Mouse (Mus musculus): ENCODE measurements around the gene Spcs2.
A peak's percentile ranks its signal among the peaks of the same experiment; 100 is the strongest.

The Spcs2 gene

DNA sequence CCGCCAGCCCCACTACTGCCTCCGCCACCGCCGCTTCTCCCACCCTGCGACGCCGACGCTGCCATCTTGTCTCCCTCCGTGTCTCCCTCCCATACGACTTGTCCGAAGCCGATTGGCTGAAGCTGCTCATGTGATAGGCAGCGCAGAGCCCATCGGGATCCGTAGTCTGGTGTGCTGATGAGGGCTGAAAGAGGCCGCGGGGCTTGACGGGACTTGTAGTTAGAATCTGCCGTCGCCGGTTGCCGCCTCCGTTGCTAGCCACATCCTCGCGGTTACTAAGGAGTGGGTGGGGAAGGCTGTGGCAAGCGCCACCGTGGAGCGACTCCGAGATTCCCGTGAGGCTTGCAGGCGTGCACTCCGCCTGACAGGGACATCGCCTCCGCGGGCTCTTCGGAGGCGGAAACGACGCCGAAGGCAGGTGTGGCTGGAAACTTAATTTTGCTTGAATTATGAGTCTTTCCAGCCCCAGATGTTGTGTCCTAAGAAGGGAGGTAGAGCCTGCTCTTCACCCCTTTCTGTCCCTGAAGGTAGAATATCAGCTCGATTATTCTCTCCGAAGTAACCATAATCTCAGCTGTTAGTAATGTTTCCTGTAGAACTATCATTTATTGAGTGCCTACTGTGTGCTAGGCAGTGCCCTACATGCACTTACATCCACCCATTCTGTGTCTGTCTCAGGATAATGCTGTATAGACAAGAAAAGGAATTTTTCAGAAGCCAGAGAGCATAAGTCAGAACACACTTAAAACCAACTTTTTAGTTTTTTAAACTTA is 4.3 kb downstream of the Spcs2 start, which contains the start of gene Xrra1:
Gene Xrra1 (plus strand): TSS at position 304 of the 773 bp plus-strand sequence.
- peak; percentile 94 for DNase-seq

DNA sequence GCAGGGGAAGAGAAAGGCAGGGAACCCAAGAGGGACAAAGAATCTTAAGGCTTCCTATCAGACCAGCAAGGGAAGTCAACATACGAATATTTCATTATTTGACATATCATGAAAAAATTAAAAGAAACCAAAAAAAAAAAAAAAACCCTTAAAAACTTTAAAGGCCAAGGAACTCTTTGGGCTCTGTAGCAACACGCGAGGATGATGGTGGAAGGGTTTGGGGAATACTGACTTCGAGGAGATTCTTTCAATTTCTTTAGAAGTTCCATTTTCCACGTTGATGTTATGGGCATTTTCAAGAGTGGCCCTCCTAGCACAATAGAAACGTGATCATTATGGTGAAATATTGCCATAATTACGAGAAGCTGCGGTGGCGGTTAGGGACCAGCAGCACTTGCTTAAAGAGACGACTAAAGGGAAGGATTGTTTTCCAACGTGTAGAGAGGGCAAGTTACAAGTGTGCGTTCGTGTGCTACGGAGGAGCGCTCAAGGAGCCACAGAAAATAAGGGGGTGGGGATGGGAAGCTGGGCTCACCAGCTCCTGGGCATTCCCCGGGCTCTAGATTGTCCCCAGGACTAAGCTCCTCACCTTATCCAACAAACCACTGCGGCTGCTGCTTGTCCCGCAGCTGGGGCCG is 5.0 kb downstream of the Spcs2 start:
- no peak for DNase-seq

DNA sequence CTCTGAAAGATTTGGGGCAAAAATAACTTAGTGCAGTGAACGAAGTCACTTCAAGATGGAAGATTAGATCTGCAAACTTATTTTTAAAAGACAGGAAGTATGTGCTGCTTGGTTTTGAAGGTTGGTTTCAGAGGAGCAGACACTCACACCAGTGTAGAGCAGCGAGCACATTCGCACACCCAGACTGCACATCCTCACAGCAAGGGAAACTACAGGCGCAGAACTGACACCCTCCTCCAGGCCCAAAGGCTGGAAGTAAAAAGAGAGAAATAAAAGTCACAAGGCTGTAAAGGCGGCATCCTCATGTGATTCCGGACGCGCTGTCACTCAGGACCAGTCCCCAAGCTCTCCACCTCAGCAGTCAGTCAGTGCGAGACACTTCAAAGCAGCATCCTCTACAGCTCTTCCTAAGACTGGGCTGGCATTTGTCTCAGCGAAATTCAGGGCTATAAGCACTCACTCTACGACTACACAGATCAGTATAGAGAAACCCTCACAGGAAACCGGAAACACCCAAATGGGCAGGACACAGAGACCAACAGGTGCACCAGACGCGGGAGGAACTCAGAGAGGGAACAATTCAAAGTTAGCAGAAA is 6.9 kb downstream of the Spcs2 start:
- DNase-seq = no peak

DNA sequence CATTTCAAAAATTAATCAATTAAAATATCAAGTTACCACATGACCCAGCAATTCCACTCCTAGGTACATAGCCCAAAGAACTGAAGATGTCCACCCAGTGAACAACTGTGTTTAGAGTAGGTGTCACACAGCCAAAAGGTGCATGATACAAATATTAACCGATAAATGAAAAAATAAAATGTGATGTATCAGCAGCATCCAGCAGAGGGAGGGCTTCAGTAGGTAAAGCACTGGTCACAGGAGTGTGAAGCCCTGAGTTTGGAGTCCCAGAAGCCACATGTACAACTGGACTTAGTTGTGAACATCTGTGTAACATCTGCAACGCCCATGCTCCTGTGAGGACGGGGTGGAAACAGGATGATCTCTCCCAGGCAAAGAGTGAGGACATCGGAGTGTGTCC is 9.0 kb downstream of the Spcs2 start:
- DNase-seq = no peak

DNA sequence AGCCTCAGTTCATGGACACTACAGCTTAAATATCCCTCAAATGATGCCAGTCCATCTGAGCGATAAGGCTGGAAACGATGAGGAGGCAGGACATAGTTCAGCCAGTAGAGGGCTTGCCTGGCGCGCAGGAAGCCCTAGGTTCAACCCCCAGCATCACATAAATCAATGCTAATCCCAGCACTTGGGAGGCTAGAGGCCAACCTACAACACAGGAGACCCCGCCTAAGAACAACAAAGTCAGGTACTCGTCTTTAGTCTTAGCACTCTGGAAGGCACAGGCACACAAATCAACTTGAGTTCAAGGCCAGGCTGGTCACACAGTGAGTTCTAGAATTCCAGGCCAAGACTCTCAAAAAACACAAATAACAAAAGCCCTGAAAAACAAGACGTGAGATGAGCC is 9.9 kb downstream of the Spcs2 start:
- DNase-seq = no peak

DNA sequence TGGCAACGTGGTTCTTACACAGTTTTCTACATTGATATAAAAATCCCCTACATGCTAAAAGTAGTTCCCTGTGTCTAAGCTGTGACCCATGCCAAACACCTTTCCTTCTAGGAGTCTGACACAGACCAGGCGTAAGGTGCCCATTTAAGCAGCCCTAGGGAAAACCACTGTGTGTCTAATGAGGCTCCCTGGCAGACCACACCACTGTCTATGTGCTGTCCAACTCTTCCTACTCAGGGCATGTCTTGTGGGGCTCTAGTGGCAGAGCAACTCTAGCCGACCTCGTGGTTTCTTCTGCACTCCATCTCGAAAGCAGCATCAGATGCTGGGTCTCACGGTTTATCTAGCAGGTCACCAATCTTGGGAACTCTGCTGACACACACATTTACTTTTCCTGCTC is 11.6 kb downstream of the Spcs2 start:
- DNase-seq = no peak

DNA sequence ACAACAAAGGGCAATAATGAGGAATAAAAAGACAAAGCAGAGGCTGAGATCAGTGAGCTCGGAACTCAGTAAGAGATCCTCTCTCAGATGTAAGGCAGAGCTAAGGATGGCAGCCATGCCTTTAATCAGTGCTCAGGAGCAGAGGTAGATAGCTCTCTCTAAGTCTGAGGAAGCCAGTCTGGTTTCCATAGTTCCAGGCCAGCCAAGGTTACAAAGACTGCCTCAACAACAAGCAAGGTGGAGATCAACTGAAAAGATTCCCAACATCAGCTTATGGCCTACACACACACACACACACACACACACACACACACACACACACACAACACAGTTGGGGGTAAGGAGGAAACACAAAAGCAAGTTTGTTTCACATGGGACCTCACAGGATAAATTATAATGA is 12.1 kb downstream of the Spcs2 start:
- DNase-seq = no peak

DNA sequence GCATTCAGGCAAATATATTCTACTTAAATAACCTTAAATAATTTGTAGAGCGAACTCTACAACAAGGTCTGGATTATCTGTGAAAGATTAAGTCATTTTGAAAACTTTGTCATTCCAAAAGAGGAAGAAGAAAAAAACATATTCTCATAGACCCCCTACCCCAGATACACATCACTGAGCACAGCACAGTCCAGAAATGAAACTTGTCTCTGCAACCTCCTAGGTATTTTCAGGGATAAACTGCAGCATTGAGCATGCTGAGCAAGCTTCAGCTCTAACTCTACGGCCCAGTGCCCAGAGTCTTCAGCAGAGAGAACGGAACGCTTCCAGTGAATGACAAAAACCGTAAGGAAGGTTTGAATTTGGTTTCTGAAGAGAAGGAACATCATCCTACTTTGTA is 12.7 kb downstream of the Spcs2 start:
- no peak for DNase-seq

DNA sequence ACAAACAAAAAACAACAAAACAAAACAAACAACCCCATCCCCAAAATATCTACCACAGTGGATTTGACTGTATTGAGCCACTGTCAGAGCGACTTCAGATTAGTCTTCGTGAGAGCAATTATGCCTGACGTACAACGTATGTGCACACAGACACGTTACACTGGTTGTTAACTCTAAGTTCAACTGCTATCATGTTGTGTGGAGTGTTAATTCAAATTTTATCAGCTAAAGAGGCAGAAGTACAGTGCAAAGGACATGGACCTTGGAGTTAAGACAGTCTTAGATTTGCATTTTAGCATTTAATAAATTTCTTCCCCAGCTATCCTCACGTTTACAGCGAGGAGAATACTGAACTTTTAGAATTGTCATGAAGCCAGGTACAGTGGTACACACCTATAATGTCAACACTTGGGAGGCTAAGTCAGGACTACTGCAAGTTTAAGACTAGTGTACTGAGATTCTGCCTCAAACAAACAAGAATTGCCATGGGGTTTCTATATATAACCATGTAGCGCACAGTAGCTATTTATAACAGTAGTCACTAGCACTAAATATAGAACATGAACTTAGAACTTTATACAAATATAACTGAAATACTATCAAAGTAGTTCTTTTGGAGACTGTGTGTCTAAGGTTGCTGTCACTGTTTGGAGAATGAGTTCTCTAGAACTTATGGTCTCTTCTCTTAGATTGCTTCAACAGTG is 17.6 kb downstream of the Spcs2 start:
- DNase-seq = no peak

DNA sequence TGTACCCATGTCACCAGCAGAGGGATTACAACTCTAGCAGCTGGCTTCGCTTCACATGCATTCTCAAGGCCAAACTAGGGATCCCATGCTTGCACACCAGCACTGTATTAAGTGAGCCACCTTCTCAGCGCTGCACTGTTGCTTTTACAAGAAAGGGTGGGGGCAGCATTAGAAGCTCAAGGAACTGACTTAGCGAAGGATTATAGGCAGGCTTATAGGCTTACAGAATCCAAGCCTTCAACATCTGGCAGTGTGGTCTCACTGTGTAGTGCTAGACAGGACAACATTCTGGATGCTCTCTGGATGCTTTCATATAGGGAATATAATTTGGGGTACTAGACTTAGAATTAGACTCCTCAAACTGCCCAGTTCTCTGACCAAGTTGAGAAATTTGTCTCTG is 25.0 kb downstream of the Spcs2 start:
- DNase-seq = no peak

DNA sequence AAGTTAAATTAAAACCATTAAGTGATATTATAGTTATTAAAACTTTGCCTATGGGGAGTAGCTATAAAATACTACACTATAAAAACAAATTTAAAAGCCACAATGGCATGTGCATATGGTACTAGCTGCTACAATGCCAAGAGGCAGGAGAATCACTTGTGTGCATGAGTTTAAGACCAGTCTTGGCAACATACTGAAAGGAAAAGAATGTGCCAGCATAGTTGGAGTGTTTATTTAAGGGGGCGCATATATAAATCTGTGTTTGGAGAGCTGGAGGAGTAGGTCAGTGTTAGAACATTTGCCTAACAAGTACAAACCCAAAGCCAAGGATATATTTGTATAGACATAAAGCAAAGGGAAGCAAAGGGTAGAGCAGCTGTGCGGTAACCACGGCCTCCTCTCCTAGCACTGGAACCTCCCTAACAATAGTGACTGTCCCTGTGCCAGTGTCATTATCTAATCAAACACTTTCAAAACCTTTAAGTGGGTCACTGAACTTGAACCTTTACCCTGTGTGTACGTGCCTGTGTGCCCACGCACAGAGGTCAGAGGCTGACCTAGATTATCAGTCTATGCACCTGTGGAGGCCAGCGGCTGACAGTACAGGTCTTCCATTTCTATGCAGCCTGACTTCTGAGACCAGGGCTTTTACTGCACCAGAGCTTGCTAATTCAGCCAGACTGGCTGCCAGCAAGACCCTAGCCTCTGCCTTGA is 25.7 kb downstream of the Spcs2 start:
- DNase-seq = no peak

DNA sequence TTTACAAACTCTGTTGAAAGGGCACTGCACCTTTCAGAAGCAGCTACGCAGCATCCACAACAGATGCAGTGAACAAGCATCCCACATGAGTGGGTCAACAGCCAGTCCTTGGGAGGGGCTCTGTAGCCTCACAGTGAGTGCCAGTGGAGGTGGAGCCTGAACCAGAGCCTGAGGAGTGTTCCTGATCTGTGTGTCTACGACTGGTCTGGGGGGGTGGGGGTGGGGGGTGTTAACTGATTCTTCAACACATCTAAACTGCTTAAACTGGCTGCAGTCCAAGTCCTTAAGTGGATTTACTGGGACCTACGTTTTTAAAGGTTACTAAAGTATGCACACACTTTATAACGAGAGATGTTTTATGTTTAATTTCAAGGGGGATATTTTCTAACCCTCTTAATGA is 26.5 kb downstream of the Spcs2 start:
- no peak for DNase-seq

DNA sequence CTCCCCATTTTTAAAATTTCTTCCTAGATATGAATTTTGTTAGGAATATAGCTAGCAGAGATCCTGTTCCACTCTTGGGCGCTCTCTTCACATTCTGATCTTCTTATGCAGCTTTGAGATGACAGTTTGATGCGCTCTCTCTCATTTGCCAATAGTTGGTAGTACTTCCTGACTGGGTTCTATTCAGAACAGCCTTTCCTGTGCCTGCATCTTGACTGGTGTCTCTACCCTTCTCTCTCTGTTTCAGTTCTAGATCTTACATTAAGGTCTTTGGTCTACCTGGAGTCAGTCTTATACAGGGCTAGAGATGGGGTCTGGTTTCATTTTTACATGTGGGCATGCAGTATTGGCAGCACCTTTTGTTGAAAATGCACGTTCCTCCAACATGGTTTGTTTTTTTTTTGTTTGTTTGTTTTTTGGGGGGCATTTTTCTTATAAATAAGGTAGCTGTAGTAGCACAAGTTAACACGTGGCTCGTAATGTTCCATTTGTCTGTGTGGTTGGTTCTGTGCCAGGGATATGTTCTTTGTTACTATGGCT is 28.9 kb downstream of the Spcs2 start:
- DNase-seq = no peak

DNA sequence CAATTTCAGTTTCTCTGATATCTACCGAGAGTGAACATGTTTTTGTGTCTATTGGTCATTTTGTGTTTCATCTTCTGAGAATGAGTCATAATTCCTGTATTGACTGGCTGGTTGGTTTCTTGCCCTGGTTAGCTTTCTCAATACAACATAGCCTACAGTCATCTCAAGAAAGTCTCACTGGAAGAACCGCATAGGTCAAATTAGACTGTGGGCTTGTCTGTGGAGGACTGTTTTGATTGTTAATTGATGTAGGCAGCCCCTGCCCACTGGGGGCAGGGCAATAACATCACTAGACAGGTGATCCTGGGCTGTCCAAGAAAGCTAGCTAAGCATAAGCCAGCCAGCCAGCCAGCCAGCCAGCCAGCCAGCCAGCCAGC is 29.4 kb downstream of the Spcs2 start:
- no peak for DNase-seq

DNA sequence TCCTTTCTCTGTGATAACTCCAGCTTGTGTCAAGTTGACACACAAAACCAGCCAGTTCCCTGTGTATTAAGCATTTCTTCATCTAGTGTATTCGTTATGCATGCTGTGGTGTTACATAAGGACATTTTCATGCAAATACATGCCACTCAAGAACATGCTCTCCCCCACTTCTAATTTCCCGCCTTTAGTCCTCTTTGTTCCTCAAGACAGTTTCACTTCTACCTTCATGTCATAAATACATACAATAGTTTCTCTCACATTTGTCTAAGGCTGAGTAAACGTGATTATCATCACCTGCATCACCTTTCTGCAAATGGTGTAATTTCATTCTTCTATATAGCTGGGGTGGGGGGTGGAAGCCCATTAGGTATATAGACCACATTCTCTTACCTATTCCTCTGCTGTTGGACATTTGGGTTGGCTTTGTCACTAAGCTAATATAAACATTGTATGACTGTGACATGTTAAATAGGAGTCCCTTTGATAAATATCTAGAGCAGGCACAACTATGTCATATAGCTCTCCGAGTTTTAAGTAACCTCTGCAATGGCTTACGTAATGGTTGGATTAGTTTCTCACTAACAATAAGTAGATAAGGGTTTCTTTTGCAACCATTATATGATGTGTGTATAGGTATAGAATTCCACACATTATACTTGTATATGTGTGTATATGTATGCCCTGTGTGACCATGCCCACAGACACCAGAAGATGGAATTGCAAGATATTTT is 30.0 kb downstream of the Spcs2 start:
- no peak for DNase-seq

DNA sequence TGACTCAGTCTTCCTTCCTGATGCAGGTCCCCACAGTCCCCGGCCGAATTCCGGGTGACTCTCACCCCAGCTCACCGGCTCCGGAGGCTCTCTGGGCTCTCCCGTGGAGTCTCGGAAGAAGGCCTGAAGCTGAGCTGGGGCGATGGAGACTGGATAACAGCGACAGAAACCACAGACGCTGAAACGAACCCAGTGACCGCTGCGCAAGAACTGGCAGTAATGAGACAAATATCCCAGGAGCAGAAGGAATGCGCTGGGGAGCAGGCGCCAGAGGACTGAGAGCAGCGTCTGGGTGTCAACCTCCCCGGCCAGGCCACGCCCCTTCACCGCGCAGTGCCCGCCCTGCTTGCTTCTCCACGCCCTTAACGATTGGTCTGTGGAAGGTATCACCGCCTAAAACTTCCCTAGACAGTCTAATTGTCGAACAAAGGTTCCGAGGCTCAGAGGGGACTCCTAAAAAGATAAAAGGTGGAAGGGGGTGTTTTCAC is 35.1 kb downstream of the Spcs2 start, which contains the start of gene Neu3:
Gene Neu3 (minus strand): TSS at position 335 of the 488 bp plus-strand sequence.
- peak; percentile 93 for DNase-seq

DNA sequence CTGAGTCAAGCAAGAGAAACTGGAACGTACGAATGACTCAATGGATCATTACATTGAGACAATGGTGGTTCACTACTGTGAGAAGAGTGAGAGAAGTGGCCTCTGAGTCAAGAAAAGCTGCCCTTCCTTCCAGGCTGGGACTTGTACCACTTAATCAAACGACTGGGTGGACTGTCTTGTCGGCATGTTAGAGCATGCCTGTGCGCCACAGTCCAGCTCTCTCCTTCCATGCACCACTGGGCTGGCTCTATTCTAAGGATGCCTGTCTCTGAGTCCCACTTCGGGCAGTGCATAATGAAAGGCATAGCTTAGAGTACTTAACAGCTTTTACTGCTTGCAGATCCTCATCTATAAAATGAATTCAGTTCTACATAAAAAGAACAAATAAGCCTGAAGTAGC is 37.2 kb downstream of the Spcs2 start:
- DNase-seq = no peak

DNA sequence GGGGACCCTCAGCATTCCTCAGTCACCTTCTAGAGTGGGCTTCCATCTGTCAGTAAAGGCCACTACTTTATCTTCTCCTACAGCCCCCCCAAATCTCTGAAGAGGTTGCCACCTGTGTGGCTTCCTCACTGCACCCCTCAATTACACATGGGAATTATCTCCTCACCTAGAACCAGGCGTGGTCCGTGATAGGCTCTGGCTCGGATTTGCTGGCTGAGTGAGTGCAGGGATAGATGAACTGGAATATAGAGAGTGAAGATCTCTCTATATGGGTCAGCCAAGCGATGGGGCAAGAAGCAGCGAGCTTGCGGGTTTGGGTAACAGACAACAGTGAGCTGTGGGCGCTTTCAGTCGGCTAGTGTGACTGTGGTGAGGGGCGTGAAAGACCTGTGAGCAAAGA is 37.8 kb downstream of the Spcs2 start:
- no peak for DNase-seq

DNA sequence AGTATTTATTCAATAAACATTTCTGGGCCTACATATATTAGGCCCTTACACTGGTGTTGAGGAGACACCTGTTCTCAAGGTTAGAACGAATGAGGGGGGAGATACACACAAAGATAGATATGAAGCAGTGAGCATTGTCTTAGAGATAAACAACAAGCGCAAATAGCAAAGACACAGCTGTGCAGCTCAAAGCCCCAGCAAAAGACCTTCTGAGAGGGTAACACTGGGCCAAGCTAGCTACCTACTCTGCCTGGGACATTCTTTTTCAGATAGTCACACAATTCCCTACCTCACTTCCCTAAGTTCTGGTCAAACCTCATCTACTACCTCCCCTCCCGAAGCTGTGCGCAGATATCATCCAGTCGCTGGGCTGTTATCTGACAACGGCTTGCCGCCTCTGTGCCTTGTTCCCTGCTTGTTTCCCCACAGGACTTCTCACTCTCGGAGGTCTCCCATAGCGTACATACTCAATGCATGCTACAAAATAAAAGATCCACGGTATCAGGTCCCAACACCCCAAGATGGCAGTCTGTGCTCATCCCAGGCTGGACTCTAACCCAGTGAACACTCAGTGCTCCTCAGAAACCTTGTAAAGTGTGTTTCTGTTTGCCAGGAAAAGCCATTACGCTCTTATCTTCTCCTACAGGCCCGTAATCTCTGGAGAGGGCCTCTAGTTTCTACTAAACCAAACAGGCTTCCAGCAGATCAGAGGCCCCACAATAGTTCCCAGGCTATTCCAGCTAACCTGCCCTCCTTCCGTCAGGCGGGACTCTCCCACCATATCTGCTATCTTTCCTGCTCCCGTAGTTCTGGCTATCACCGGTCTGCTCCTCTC is 38.4 kb downstream of the Spcs2 start:
- DNase-seq = no peak

DNA sequence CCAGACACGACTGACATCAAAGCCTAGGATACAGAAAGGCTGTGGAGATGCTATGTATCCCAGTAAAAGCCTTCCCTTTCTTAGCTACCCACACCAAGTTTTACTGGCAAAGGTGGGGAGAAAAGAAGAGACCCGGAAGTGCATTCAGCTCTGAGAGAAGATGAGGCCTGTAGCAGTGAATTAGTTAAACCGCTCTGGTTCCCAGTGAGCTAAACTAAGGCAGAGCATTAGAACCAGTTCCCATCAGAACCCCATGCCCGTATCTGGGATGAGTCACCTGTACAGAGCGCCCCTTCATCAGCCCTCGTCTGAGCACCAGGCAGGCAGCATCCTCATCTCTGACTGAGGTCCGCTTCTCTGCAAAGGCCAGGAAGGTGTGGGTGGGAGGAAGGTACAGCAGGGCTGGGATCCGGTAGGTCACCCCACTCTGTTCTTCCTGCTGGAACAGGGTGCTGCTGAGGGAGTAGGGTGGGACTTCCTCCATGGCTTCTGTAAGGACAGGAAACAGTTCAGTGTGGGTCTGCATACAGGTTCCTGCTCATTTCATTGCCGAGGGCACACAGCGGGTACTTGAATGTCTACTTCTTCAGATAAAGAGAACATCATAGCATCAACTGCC is 40.1 kb downstream of the Spcs2 start:
- no peak for DNase-seq
